Mouse (Mus musculus) gastrocnemius, postnatal 14 days (tissue): ENCODE measurements around the gene Btc. TPM values are rescaled to one million over a fixed set of nuclear protein-coding genes. Genes with fewer than 3 reads are reported as not detected.

ENCODE experiments used
- DNase-seq: peaks from one replicate; pipeline ENCODE4 v3.0.0; 2021; ENCODE audit warnings: mixed read lengths
- intact Hi-C: fragments of 180-260 bp; cut with DNase I; formaldehyde crosslinking; loops from one replicate; pipeline ENCODE4 v1.15.1; 2025; ENCODE audit warnings: low total_unique reads
- long read RNA-seq, 2 experiments: library from polyadenylated mRNA; stranded (forward); transcript quantifications; one replicate each; pipeline ENCODE4 v2.0.0; 2021
- total RNA-seq, 2 experiments: library from RNA; stranded (reverse); gene quantifications; 2 replicates each; pipeline ENCODE4 v1.2.3; 2021

The Btc gene
- total RNA-seq = under 1 TPM in 1 of 2 experiments, not detected in 1; 0.14 TPM
- long read RNA-seq, experiment 1 = 0 reads
- long read RNA-seq, experiment 2, partial matches to known transcripts = 0 of 1 reads
- long read RNA-seq, experiment 2, other reads (novel, unspliced or antisense) = 0 of 1 reads

- intact Hi-C loops = no loop called here
- DNase-seq = peak; percentile 83
These were observed at the start of gene Btc for GRCm38 (mm10) chr5:91402339-91403211. Btc (minus strand) TSS chr5:91402994.

GRCm38 (mm10) chr5:91444981-91445517, 42.3 kb upstream of the Btc start:
- intact Hi-C loops = no loop called here
- peak; percentile 21 for DNase-seq

GRCm38 (mm10) chr5:91436563-91436962, 33.8 kb upstream of the Btc start:
- intact Hi-C loops = no loop called here
- no peak for DNase-seq

GRCm38 (mm10) chr5:91434723-91435658, 32.2 kb upstream of the Btc start:
- intact Hi-C loops = no loop called here
- DNase-seq = no peak

GRCm38 (mm10) chr5:91428547-91428946, 25.8 kb upstream of the Btc start:
- no peak for DNase-seq
- intact Hi-C loops = no loop called here

GRCm38 (mm10) chr5:91413814-91414213, 11.0 kb upstream of the Btc start:
- intact Hi-C loops = no loop called here
- no peak for DNase-seq

GRCm38 (mm10) chr5:91404263-91404662, 1.5 kb upstream of the Btc start:
- DNase-seq = no peak
- intact Hi-C loops = no loop called here

- intact Hi-C loops = no loop called here
- DNase-seq = no peak
These were observed 487 bp upstream of the Btc start for GRCm38 (mm10) chr5:91403281-91403680.

GRCm38 (mm10) chr5:91400493-91401096, 2.2 kb downstream of the Btc start:
- intact Hi-C loops = no loop called here
- no peak for DNase-seq

GRCm38 (mm10) chr5:91375467-91375866, 27.3 kb downstream of the Btc start:
- intact Hi-C loops = no loop called here

GRCm38 (mm10) chr5:91368061-91368565, 34.7 kb downstream of the Btc start:
- DNase-seq = peak; percentile 15
- intact Hi-C loops = no loop called here

More at GRCm38 (mm10) chr5:91375467-91375866, 27.3 kb downstream of the Btc start:
- no peak for DNase-seq

- intact Hi-C loops = no loop called here
- DNase-seq = no peak
These were observed 35.9 kb downstream of the Btc start for GRCm38 (mm10) chr5:91366925-91367324.

- DNase-seq = no peak
- intact Hi-C loops = no loop called here
These were observed 39.4 kb downstream of the Btc start for GRCm38 (mm10) chr5:91363274-91363991.

GRCm38 (mm10) chr5:91352645-91353044, 50.1 kb downstream of the Btc start:
- no peak for DNase-seq
- intact Hi-C loops = no loop called here

- DNase-seq = no peak
- intact Hi-C loops = no loop called here
These were observed 57.1 kb downstream of the Btc start for GRCm38 (mm10) chr5:91345681-91346080.

- no peak for DNase-seq
- intact Hi-C loops = no loop called here
These were observed 57.7 kb downstream of the Btc start for GRCm38 (mm10) chr5:91345064-91345463.

GRCm38 (mm10) chr5:91341981-91342760, 60.6 kb downstream of the Btc start:
- no peak for DNase-seq
- intact Hi-C loops = no loop called here

GRCm38 (mm10) chr5:91334227-91334626, 68.6 kb downstream of the Btc start:
- no peak for DNase-seq
- intact Hi-C loops = no loop called here
